Mouse (Mus musculus) hindbrain, embryonic 12.5 days (tissue): ENCODE measurements around the gene Sec22b. TPM values are rescaled to one million over a fixed set of nuclear protein-coding genes. Genes with fewer than 3 reads are reported as not detected.

ENCODE experiments used
- ATAC-seq: fragments of 200-750 bp; cut with Nextera tagmentation; 2 replicates; pipeline ENCODE4 v1.8.0; 2017; ENCODE audit warnings: moderate TSS enrichment; ENCODE audit not compliant: low FRiP score
- H3K27ac ChIP-seq: fragments of 300-500 bp; sonication (generic); 2 replicates; pipeline ENCODE4 v1.5.1; 2016; ENCODE audit warnings: mild to moderate bottlenecking
- H3K27me3 ChIP-seq: fragments of 300-500 bp; sonication (generic); 2 replicates; pipeline ENCODE4 v1.6.1; 2016; ENCODE audit warnings: mild to moderate bottlenecking
- H3K36me3 ChIP-seq: fragments of 300-500 bp; sonication (generic); 2 replicates; pipeline ENCODE4 v1.6.1; 2016; ENCODE audit warnings: mild to moderate bottlenecking
- H3K4me1 ChIP-seq: fragments of 300-500 bp; sonication (generic); 2 replicates; pipeline ENCODE4 v1.6.1; 2016
- H3K4me2 ChIP-seq: fragments of 300-500 bp; sonication (generic); replicated peaks from 2 replicates; pipeline ENCODE4 v1.6.1; 2016; ENCODE audit warnings: mild to moderate bottlenecking
- H3K4me3 ChIP-seq: fragments of 300-500 bp; sonication (generic); 2 replicates; pipeline ENCODE4 v1.5.1; 2016; ENCODE audit warnings: mild to moderate bottlenecking
- H3K9ac ChIP-seq: fragments of 300-500 bp; sonication (generic); 2 replicates; pipeline ENCODE4 v1.6.1; 2016; ENCODE audit warnings: mild to moderate bottlenecking, moderate library complexity
- H3K9me3 ChIP-seq: fragments of 300-500 bp; sonication (generic); replicated peaks from 2 replicates; pipeline ENCODE4 v1.6.1; 2016; ENCODE audit warnings: mild to moderate bottlenecking
- WGBS: fragments of 180-500 bp; shearing (Covaris S2); methylation state at CpG from one replicate; pipeline ENCODE4 v1.1.7; 2016; 5-methylcytosine and 5-hydroxymethylcytosine counted together
- polyA plus RNA-seq: library from polyadenylated mRNA; unstranded; fragments of >200 nt; fragmentation: Nextera tagmentation; extraction: Ambion mirVana; gene quantifications from 2 replicates; pipeline ENCODE4 v1.2.1, GENCODE M21; 2016

Gene Sec22b
- polyA plus RNA-seq, 1 experiment from 2014 or later: 104 TPM

- Histone ChIP-seq H3K4me3 (no peak overlapping the region), H3K36me3 (peaks cover 12% of the 10 kb centered on the region), H3K4me1 (peaks cover under 1% of the 10 kb centered on the region; the same call in 1 of the 2 replicates), H3K27me3 (no peaks in the 10 kb centered on the region), H3K4me2 (no peak overlapping the region), H3K9ac (no peak overlapping the region), H3K9me3 (no peaks in the 10 kb centered on the region), H3K27ac (no peak overlapping the region)
- no peak for ATAC-seq
- 90% methylated on average over 2 of the region's 2 CpGs for WGBS
These were observed 24.3 kb downstream of the Sec22b start for GRCm38 (mm10) chr3:97925246-97925645.

- H3K4me1 ChIP-seq: peaks cover 11% of the 10 kb centered on the region
- peaks cover 4% of the 10 kb centered on the region; the same call in 1 of the 2 replicates for H3K27me3 ChIP-seq
- no peak overlapping the region for H3K27ac ChIP-seq
- WGBS: 83% methylated on average over 4 of the region's 4 CpGs
- no peak overlapping the region for H3K4me2 ChIP-seq
- ATAC-seq: no peak
- no peak overlapping the region for H3K9ac ChIP-seq
- H3K36me3 ChIP-seq: 0 out of 2 replicates have a peak, but pooled peaks cover 4% of the 10 kb centered on the region
- no peaks in the 10 kb centered on the region for H3K9me3 ChIP-seq
- H3K4me3 ChIP-seq: no peak overlapping the region
These were observed 26.3 kb downstream of the Sec22b start for GRCm38 (mm10) chr3:97927322-97927721.

- Histone ChIP-seq H3K36me3 (no peaks in the 10 kb centered on the region), H3K4me2 (no peak overlapping the region), H3K27ac (no peak overlapping the region), H3K4me3 (no peak overlapping the region), H3K9me3 (no peaks in the 10 kb centered on the region), H3K4me1 (peaks cover 19% of the 10 kb centered on the region), H3K27me3 (peaks cover 10% of the 10 kb centered on the region; the same call in 1 of the 2 replicates), H3K9ac (no peak overlapping the region)
- WGBS: 62% methylated on average over 9 of the region's 9 CpGs
- ATAC-seq: 0 out of 2 replicates have a peak, but pooled peaks have one; percentile 30
These were observed 28.2 kb downstream of the Sec22b start for GRCm38 (mm10) chr3:97928968-97929858.

GRCm38 (mm10) chr3:97930141-97930786 is 29.3 kb downstream of the Sec22b start:
- H3K4me2 ChIP-seq: no peak overlapping the region
- no peak for ATAC-seq
- H3K9me3 ChIP-seq: no peaks in the 10 kb centered on the region
- H3K9ac ChIP-seq: no peak overlapping the region
- WGBS: 63% methylated on average over 12 of the region's 12 CpGs
- no peaks in the 10 kb centered on the region for H3K36me3 ChIP-seq
- H3K27ac ChIP-seq: no peak overlapping the region
- H3K4me3 ChIP-seq: no peak overlapping the region
- H3K27me3 ChIP-seq: peaks cover 10% of the 10 kb centered on the region; the same call in 1 of the 2 replicates
- H3K4me1 ChIP-seq: peaks cover 19% of the 10 kb centered on the region

GRCm38 (mm10) chr3:97930787-97931158 is 29.8 kb downstream of the Sec22b start:
- no peak for ATAC-seq
- Histone ChIP-seq H3K27me3 (peaks cover 10% of the 10 kb centered on the region; the same call in 1 of the 2 replicates), H3K4me1 (peaks cover 19% of the 10 kb centered on the region), H3K27ac (no peak overlapping the region), H3K4me3 (no peak overlapping the region), H3K9me3 (no peaks in the 10 kb centered on the region), H3K4me2 (no peak overlapping the region), H3K9ac (no peak overlapping the region), H3K36me3 (no peaks in the 10 kb centered on the region)
- 68% methylated on average over 8 of the region's 8 CpGs for whole genome bisulfite sequencing

GRCm38 (mm10) chr3:97931310-97931885 is 30.4 kb downstream of the Sec22b start:
- Histone ChIP-seq H3K9me3 (no peaks in the 10 kb centered on the region), H3K4me2 (no peak overlapping the region), H3K9ac (no peak overlapping the region), H3K4me3 (no peak overlapping the region), H3K27me3 (peaks cover 10% of the 10 kb centered on the region; the same call in 1 of the 2 replicates), H3K36me3 (no peaks in the 10 kb centered on the region), H3K4me1 (peaks cover 19% of the 10 kb centered on the region), H3K27ac (no peak overlapping the region)
- ATAC-seq: no peak
- 81% methylated on average over 7 of the region's 7 CpGs for WGBS

- peaks cover 10% of the 10 kb centered on the region; the same call in 1 of the 2 replicates for H3K27me3 ChIP-seq
- H3K9me3 ChIP-seq: no peaks in the 10 kb centered on the region
- peak overlapping the region; percentile 42 for H3K9ac ChIP-seq
- 14% methylated on average over 10 of the region's 10 CpGs for WGBS
- peaks cover 22% of the 10 kb centered on the region for H3K4me1 ChIP-seq
- ATAC-seq: no peak
- H3K36me3 ChIP-seq: no peaks in the 10 kb centered on the region
- peak overlapping the region; percentile 30; the same call in 1 of the 2 replicates for H3K4me2 ChIP-seq
- H3K4me3 ChIP-seq: no peak overlapping the region
- no peak overlapping the region for H3K27ac ChIP-seq
These were observed 31.1 kb downstream of the Sec22b start for GRCm38 (mm10) chr3:97932131-97932530.

GRCm38 (mm10) chr3:97932771-97933170 is 31.8 kb downstream of the Sec22b start:
- Histone ChIP-seq H3K9me3 (no peaks in the 10 kb centered on the region), H3K4me2 (no peak overlapping the region), H3K36me3 (no peaks in the 10 kb centered on the region), H3K4me3 (no peak overlapping the region), H3K27me3 (peaks cover 10% of the 10 kb centered on the region; the same call in 1 of the 2 replicates), H3K4me1 (peaks cover 29% of the 10 kb centered on the region), H3K27ac (no peak overlapping the region), H3K9ac (no peak overlapping the region)
- ATAC-seq: no peak
- 49% methylated on average over 11 of the region's 11 CpGs for WGBS

- Histone ChIP-seq H3K9me3 (no peaks in the 10 kb centered on the region), H3K4me3 (no peak overlapping the region), H3K4me1 (peaks cover 33% of the 10 kb centered on the region), H3K9ac (no peak overlapping the region), H3K27ac (no peak overlapping the region), H3K36me3 (no peaks in the 10 kb centered on the region), H3K4me2 (no peak overlapping the region), H3K27me3 (peaks cover 10% of the 10 kb centered on the region; the same call in 1 of the 2 replicates)
- no peak for ATAC-seq
- 21% methylated on average over 6 of the region's 6 CpGs for WGBS
These were observed 32.3 kb downstream of the Sec22b start for GRCm38 (mm10) chr3:97933251-97933650.

GRCm38 (mm10) chr3:97933811-97934210 is 32.8 kb downstream of the Sec22b start:
- Histone ChIP-seq H3K4me1 (peaks cover 36% of the 10 kb centered on the region), H3K27ac (no peak overlapping the region), H3K9me3 (no peaks in the 10 kb centered on the region), H3K4me2 (no peak overlapping the region), H3K36me3 (no peaks in the 10 kb centered on the region), H3K4me3 (no peak overlapping the region), H3K27me3 (peaks cover 10% of the 10 kb centered on the region; the same call in 1 of the 2 replicates), H3K9ac (no peak overlapping the region)
- no peak for ATAC-seq
- WGBS: 76% methylated on average over 5 of the region's 5 CpGs

- Histone ChIP-seq H3K27ac (no peak overlapping the region), H3K4me2 (no peak overlapping the region), H3K36me3 (no peaks in the 10 kb centered on the region), H3K9me3 (no peaks in the 10 kb centered on the region), H3K27me3 (peaks cover 10% of the 10 kb centered on the region; the same call in 1 of the 2 replicates), H3K9ac (no peak overlapping the region), H3K4me1 (peaks cover 44% of the 10 kb centered on the region), H3K4me3 (no peak overlapping the region)
- WGBS: 79% methylated on average over 6 of the region's 6 CpGs
- ATAC-seq: no peak
These were observed 33.6 kb downstream of the Sec22b start for GRCm38 (mm10) chr3:97934331-97935300.
